Mouse (Mus musculus) lung, embryonic 16.5 days (tissue): ENCODE results near the gene Igf2r. TPM values are rescaled to one million over a fixed set of nuclear protein-coding genes. Genes with fewer than 3 reads are reported as not detected.

Experiments
- ATAC-seq: fragments of 200-750 bp; cut with Nextera tagmentation; 2 replicates; pipeline ENCODE4 v1.8.0; 2017; ENCODE audit warnings: low read depth, mild to moderate bottlenecking, moderate library complexity
- H3K27ac ChIP-seq: fragments of 300-500 bp; sonication (generic); 2 replicates; pipeline ENCODE4 v1.5.1; 2014; ENCODE audit warnings: mild to moderate bottlenecking, control low read depth, low read length
- H3K27me3 ChIP-seq: fragments of 300-500 bp; sonication (generic); 2 replicates; pipeline ENCODE4 v1.6.1; 2014; ENCODE audit warnings: low read depth, low read length, mixed read lengths; ENCODE audit not compliant: control insufficient read depth, insufficient read depth
- H3K36me3 ChIP-seq: fragments of 300-500 bp; sonication (generic); 2 replicates; pipeline ENCODE4 v1.6.1; 2014; ENCODE audit warnings: low read length; ENCODE audit not compliant: control insufficient read depth, insufficient read depth
- H3K4me1 ChIP-seq: fragments of 300-500 bp; sonication (generic); replicated peaks from 2 replicates; pipeline ENCODE4 v1.6.1; 2014; ENCODE audit warnings: low read length, mixed read lengths; ENCODE audit not compliant: control insufficient read depth, insufficient read depth
- H3K4me2 ChIP-seq: fragments of 300-500 bp; sonication (generic); 2 replicates; pipeline ENCODE4 v1.6.1; 2014; ENCODE audit warnings: low read depth, low read length, control low read depth
- H3K4me3 ChIP-seq: fragments of 300-500 bp; sonication (generic); 2 replicates; pipeline ENCODE4 v1.5.1; 2014; ENCODE audit warnings: mild to moderate bottlenecking, low read length, control low read depth
- H3K9ac ChIP-seq: fragments of 300-500 bp; sonication (generic); 2 replicates; pipeline ENCODE4 v1.6.1; 2014; ENCODE audit warnings: low read length, control low read depth
- H3K9me3 ChIP-seq: fragments of 300-500 bp; sonication (generic); 2 replicates; pipeline ENCODE4 v1.6.1; 2016; ENCODE audit warnings: low read length; ENCODE audit not compliant: control insufficient read depth
- WGBS: fragments of 180-500 bp; shearing (Covaris S2); extraction: QIAGEN DNeasy Blood & Tissue Kit; methylation state at CpG from one replicate; pipeline ENCODE4 v1.1.7; 2014; 5-methylcytosine and 5-hydroxymethylcytosine counted together
- polyA plus RNA-seq: library from polyadenylated mRNA; unstranded; fragments of >200 nt; fragmentation: Nextera tagmentation; extraction: Ambion mirVana; gene quantifications from 2 replicates; pipeline ENCODE4 v1.2.1, GENCODE M21; 2015

The Igf2r gene
- polyA plus RNA-seq, 1 experiment from 2014 or later = 64.4 TPM

DNA sequence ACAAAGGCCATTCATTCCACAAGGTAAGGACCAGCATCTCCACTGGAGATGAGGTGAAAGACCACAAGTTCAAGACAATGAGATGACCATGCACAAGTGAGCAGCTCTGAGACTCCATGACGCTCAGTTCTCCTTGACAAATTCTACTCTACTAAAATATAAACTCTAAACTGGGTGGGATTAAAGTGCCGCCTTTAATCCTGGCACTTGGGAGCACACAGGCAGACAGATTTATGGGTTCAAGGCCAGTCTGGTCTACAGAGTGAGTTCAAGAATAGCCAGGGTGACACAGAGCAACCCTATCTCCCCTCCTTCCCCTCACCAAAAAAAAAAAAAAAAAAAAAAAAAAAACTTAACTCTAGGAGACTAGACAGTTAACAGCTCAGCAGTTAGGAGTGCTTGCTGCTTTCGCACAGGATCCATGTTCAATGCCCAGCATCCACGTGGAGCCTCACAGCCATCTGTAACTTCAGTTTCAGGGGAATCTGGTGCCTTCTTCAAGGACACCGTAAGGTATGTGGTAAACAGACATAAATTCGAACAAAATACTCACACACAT, 2.1 kb downstream of the Igf2r start:
- ATAC-seq = no peak
- Histone ChIP-seq H3K9ac (peak overlapping the region; percentile 89), H3K36me3 (peaks cover 23% of the 10 kb centered on the region), H3K9me3 (peaks cover 5% of the 10 kb centered on the region), H3K4me2 (peak overlapping the region; percentile 60), H3K27me3 (no peaks in the 10 kb centered on the region), H3K4me3 (peak overlapping the region; percentile 69), H3K27ac (peak overlapping the region; percentile 80), H3K4me1 (peaks cover 12% of the 10 kb centered on the region; the same call in 1 of the 2 replicates)
- WGBS = 53% methylated on average over 6 of the region's 6 CpGs

GRCm38 (mm10) chr17:12763412-12763811, 6.1 kb downstream of the Igf2r start:
- Histone ChIP-seq H3K4me2 (no peak overlapping the region), H3K9me3 (no peaks in the 10 kb centered on the region), H3K4me3 (no peak overlapping the region), H3K27me3 (no peaks in the 10 kb centered on the region), H3K36me3 (peaks cover 6% of the 10 kb centered on the region; the same call in 1 of the 2 replicates), H3K4me1 (peaks cover 45% of the 10 kb centered on the region), H3K9ac (no peak overlapping the region), H3K27ac (no peak overlapping the region)
- 91% methylated on average over 2 of the region's 2 CpGs for WGBS
- ATAC-seq = no peak

GRCm38 (mm10) chr17:12760355-12761146, 8.9 kb downstream of the Igf2r start:
- WGBS = 58% methylated on average over 10 of the region's 10 CpGs
- Histone ChIP-seq H3K27me3 (no peaks in the 10 kb centered on the region), H3K4me3 (no peak overlapping the region), H3K4me2 (no peak overlapping the region; the same call in 1 of the 2 replicates), H3K9me3 (no peaks in the 10 kb centered on the region), H3K27ac (peak overlapping the region; percentile 67), H3K4me1 (peaks cover 61% of the 10 kb centered on the region), H3K36me3 (peaks cover 6% of the 10 kb centered on the region), H3K9ac (no peak overlapping the region)
- no peak for ATAC-seq

- WGBS = 41% methylated on average over 8 of the region's 8 CpGs
- Histone ChIP-seq H3K27me3 (no peaks in the 10 kb centered on the region), H3K9me3 (no peaks in the 10 kb centered on the region), H3K27ac (peak overlapping the region; percentile 67), H3K4me2 (0 out of 2 replicates have a peak overlapping the region, but pooled peaks have one; percentile 6), H3K4me1 (peaks cover 70% of the 10 kb centered on the region), H3K9ac (no peak overlapping the region), H3K36me3 (peaks cover 6% of the 10 kb centered on the region), H3K4me3 (no peak overlapping the region)
- peak; percentile 45 for ATAC-seq
Measured at GRCm38 (mm10) chr17:12759646-12760074, 9.8 kb downstream of the Igf2r start.

DNA sequence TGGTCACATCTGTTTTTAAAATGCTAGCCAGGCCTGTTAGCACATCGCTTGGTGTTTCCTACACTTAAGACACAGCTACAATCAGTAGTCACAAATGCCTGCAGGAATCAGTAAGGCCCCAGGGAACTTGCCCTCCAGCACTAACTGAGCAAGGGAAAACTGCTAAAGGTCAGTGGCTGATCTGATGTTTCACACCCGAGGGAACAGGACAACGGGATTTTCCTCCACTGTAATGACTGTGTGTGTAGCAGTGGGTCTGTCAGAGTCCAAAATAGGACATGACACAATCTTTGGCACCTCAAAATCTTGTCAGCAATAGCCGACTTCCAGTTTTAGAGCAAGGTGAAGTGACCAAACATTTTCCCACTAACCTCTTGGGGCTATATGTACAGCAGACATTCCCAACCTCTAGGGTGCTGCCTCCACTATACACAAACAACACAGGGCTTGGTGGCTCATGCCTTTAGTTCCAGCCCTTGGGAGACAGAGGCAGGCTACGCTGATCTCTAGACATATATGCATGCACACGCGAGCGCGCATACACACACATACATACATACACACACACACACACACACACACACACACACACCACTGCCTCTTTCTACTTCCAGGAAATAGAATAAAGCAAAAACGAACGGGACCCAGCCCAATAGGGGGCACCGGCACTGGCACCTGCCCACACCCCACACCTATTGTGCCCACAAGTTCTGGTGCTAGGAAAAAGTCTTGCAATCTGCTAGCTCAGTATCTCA, 10.6 kb downstream of the Igf2r start:
- Histone ChIP-seq H3K36me3 (peaks cover 2% of the 10 kb centered on the region), H3K9me3 (no peaks in the 10 kb centered on the region), H3K9ac (no peak overlapping the region), H3K27ac (peak overlapping the region; percentile 67), H3K27me3 (no peaks in the 10 kb centered on the region), H3K4me3 (no peak overlapping the region), H3K4me1 (peaks cover 69% of the 10 kb centered on the region), H3K4me2 (0 out of 2 replicates have a peak overlapping the region, but pooled peaks have one; percentile 6)
- WGBS = 71% methylated on average over 12 of the region's 12 CpGs
- ATAC-seq = no peak

- H3K9me3 ChIP-seq = no peaks in the 10 kb centered on the region
- no peak for ATAC-seq
- H3K4me1 ChIP-seq = peaks cover 75% of the 10 kb centered on the region
- H3K27ac ChIP-seq = 0 out of 2 replicates have a peak overlapping the region, but pooled peaks have one; percentile 10
- no peak overlapping the region for H3K9ac ChIP-seq
- WGBS = 52% methylated on average over 5 of the region's 5 CpGs
- H3K4me2 ChIP-seq = no peak overlapping the region
- peaks cover 2% of the 10 kb centered on the region for H3K36me3 ChIP-seq
- H3K27me3 ChIP-seq = no peaks in the 10 kb centered on the region
- no peak overlapping the region for H3K4me3 ChIP-seq
Measured at GRCm38 (mm10) chr17:12757990-12758389, 11.5 kb downstream of the Igf2r start.

DNA sequence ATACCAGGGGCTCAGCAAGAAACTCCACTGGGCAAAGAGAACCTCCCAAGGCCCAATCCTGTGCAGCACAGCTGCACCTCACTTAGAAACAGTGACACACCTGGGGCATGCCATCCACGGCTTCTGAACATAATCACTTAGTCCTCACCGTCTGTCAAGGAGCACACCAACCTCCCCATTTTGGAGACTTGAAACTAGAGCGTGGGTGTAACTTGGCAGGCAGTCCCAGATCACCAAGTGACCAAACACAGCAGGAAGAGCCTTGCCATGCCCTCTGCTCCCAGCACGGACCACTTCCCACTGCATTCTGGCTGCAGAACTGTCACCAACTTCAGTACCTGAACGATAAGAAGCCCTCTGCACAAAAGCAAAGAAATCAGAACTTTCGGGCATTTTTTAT, 12.3 kb downstream of the Igf2r start:
- ATAC-seq = no peak

GRCm38 (mm10) chr17:12755951-12756350, 13.5 kb downstream of the Igf2r start:
- peaks cover 2% of the 10 kb centered on the region for H3K36me3 ChIP-seq
- H3K4me3 ChIP-seq = no peak overlapping the region
- no peaks in the 10 kb centered on the region for H3K9me3 ChIP-seq
- peaks cover 87% of the 10 kb centered on the region for H3K4me1 ChIP-seq
- ATAC-seq = no peak
- H3K4me2 ChIP-seq = no peak overlapping the region
- no peaks in the 10 kb centered on the region for H3K27me3 ChIP-seq
- 0 out of 2 replicates have a peak overlapping the region, but pooled peaks have one; percentile 9 for H3K9ac ChIP-seq
- H3K27ac ChIP-seq = 0 out of 2 replicates have a peak overlapping the region, but pooled peaks have one; percentile 19
- WGBS = 42% methylated on average over 4 of the region's 4 CpGs

More for the DNA sequence above, 12.3 kb downstream of the Igf2r start:
- peaks cover 2% of the 10 kb centered on the region for H3K36me3 ChIP-seq
- H3K4me2 ChIP-seq = no peak overlapping the region
- peaks cover 83% of the 10 kb centered on the region for H3K4me1 ChIP-seq
- no peak overlapping the region for H3K9ac ChIP-seq
- no peak overlapping the region for H3K27ac ChIP-seq
- WGBS = 59% methylated on average over 6 of the region's 6 CpGs
- no peaks in the 10 kb centered on the region for H3K9me3 ChIP-seq
- no peaks in the 10 kb centered on the region for H3K27me3 ChIP-seq
- H3K4me3 ChIP-seq = no peak overlapping the region

GRCm38 (mm10) chr17:12755146-12755545, 14.3 kb downstream of the Igf2r start:
- H3K9me3 ChIP-seq = no peaks in the 10 kb centered on the region
- no peak overlapping the region for H3K4me2 ChIP-seq
- no peak overlapping the region for H3K4me3 ChIP-seq
- H3K4me1 ChIP-seq = peaks cover 87% of the 10 kb centered on the region
- no peak for ATAC-seq
- H3K27ac ChIP-seq = no peak overlapping the region
- H3K36me3 ChIP-seq = peaks cover 2% of the 10 kb centered on the region; the same call in 1 of the 2 replicates
- H3K27me3 ChIP-seq = no peaks in the 10 kb centered on the region
- H3K9ac ChIP-seq = no peak overlapping the region
- 55% methylated on average over 4 of the region's 4 CpGs for WGBS
